31 mouse cellular contexts compared by ENCODE assay signal in genomic region chr10:24598693-24599092, GRCm38 (mm10). TPM values are rescaled to one million over a fixed set of nuclear protein-coding genes. Genes with fewer than 3 reads are reported as not detected.
A peak's percentile ranks its signal among the peaks of the same experiment; 100 is the strongest.
DNase-seq lines count a peak whose midpoint lies in the region; ATAC-seq and TF ChIP-seq lines count a peak whose summit lies in the region.
"Had no signal": no experiment of that assay in that cellular context is flagged by ENCODE, and none has a peak within 500 bp of the region (broad histone marks: within the 10 kb centered on the region; RNA-seq: fewer than 3 reads in every experiment).

No protein-coding gene starts in this region.

- no peaks in the 10 kb centered on the region for H3K9me3 ChIP-seq in heart, postnatal 0 days (replicated peaks; ENCODE audit: control insufficient read depth, low read length)
- no peaks in the 10 kb centered on the region for H3K9me3 ChIP-seq in stomach, embryonic 16.5 days (replicated peaks; ENCODE audit: control insufficient read depth, low read length)
- H3K9me3 ChIP-seq: heart, embryonic 12.5 days; limb, embryonic 13.5 days had no signal

- peaks cover 18% of the 10 kb centered on the region for H3K36me3 ChIP-seq in heart, postnatal 0 days (replicated peaks; ENCODE audit: control insufficient read depth, insufficient read depth, low read length)
- no peaks in the 10 kb centered on the region for H3K36me3 ChIP-seq in stomach, embryonic 16.5 days (ENCODE audit: control insufficient read depth, insufficient read depth, low read length)
- H3K36me3 ChIP-seq: limb, embryonic 13.5 days; liver, embryonic 12.5 days had no signal

- no peak for TF ChIP-seq EP300 in heart, postnatal 0 days (IDR thresholded peaks at IDR 0.05; ENCODE audit: low read depth)

- no peak for TF ChIP-seq CTCF in heart, postnatal 0 days (IDR thresholded peaks at IDR 0.05; ENCODE audit: low read depth)

- no peaks in the 10 kb centered on the region for H3K27me3 ChIP-seq in heart, postnatal 0 days (ENCODE audit: control insufficient read depth, insufficient read depth, low read length)
- no peaks in the 10 kb centered on the region for H3K27me3 ChIP-seq in stomach, embryonic 16.5 days (ENCODE audit: control insufficient read depth, insufficient read depth, low read length)
- H3K27me3 ChIP-seq: heart, embryonic 12.5 days; limb, embryonic 13.5 days had no signal

- ATAC-seq in heart, postnatal 0 days (ENCODE audit: insufficient read depth, low read depth): no peak
- no peak for ATAC-seq in stomach, embryonic 16.5 days (ENCODE audit: insufficient read depth, low FRiP score)
- ATAC-seq: forebrain, embryonic 14.5 days; liver, embryonic 12.5 days; liver, postnatal 0 days; midbrain, embryonic 16.5 days had no signal

- no peak overlapping the region; the same call in 1 of the 2 replicates for H3K27ac ChIP-seq in heart, postnatal 0 days (ENCODE audit: low read depth)
- no peak overlapping the region for H3K27ac ChIP-seq in stomach, embryonic 16.5 days (ENCODE audit: low read length)
- H3K27ac ChIP-seq: hindbrain, embryonic 14.5 days; left cerebral cortex, adult 2 months; limb, embryonic 13.5 days; liver, embryonic 12.5 days had no signal

- 83% methylated on average over 6 of the region's 6 CpGs for WGBS in heart, postnatal 0 days
- WGBS in stomach, embryonic 16.5 days: 81% methylated on average over 6 of the region's 6 CpGs

- H3K4me1 ChIP-seq in heart, postnatal 0 days (ENCODE audit: control insufficient read depth, insufficient read depth): peaks cover 18% of the 10 kb centered on the region
- peaks cover 11% of the 10 kb centered on the region for H3K4me1 ChIP-seq in stomach, embryonic 16.5 days (ENCODE audit: control insufficient read depth, insufficient read depth, low read length)

- H3K4me2 ChIP-seq in heart, postnatal 0 days (ENCODE audit: low read depth, low read length): peak overlapping the region; percentile 67
- peak overlapping the region; percentile 20; the same call in 1 of the 2 replicates for H3K4me2 ChIP-seq in stomach, embryonic 16.5 days (ENCODE audit: low read depth, low read length)
- H3K4me2 ChIP-seq: hindbrain, embryonic 14.5 days; liver, embryonic 12.5 days; midbrain, embryonic 11.5 days had no signal

- intact Hi-C loops in heart, postnatal 36 days (cut with DNase I): loop anchor here (10.0 kb wide), 1 partner anchor 264 kb away; no protein-coding TSS in a partner anchor

- no peak overlapping the region for H3K9ac ChIP-seq in heart, postnatal 0 days (replicated peaks; ENCODE audit: low read depth, low read length)
- no peak overlapping the region for H3K9ac ChIP-seq in stomach, embryonic 16.5 days (ENCODE audit: low read length)
- H3K9ac ChIP-seq: heart, embryonic 12.5 days; hindbrain, embryonic 14.5 days; limb, embryonic 13.5 days; liver, embryonic 12.5 days; liver, postnatal 0 days had no signal

- H3K4me3 ChIP-seq in heart, postnatal 0 days (ENCODE audit: low read depth, low read length): peak overlapping the region; percentile 79; the same call in 1 of the 2 replicates
- H3K4me3 ChIP-seq in stomach, embryonic 16.5 days (replicated peaks; ENCODE audit: low read length): no peak overlapping the region
- H3K4me3 ChIP-seq: left cerebral cortex, adult 2 months; limb, embryonic 13.5 days; liver, embryonic 12.5 days had no signal

- DNase-seq in heart, adult 11 months: peak; percentile 18
- no peak for DNase-seq in heart, postnatal 4 days
- DNase-seq in heart, postnatal 0 days (ENCODE audit: low spot score): no peak
- no peak for DNase-seq in heart, postnatal 36 days
- peak; percentile 34 for DNase-seq in Muller cell, postnatal 12 days (ENCODE audit: inconsistent ontology term)
- DNase-seq in right cerebral cortex, postnatal 4 days: no peak
- DNase-seq: adrenal gland, postnatal 14 days; cerebellum, adult 11 months; cerebellum, postnatal 10 days; gastrocnemius, postnatal 36 days; kidney, adult 9 months; kidney, postnatal 14 days; liver, postnatal 0 days; lung, postnatal 36 days; right cerebral cortex, postnatal 25 days; spleen, adult 18-20 months; thymus, adult 2 months; thymus, postnatal 36 days had no signal

RNA-seq across cellular contexts. Expression of gene Ccn2, which starts 3.5 kb away (rescaled TPM):
- 100 to 1,000 TPM; 160 to 233 TPM for total RNA-seq in heart, postnatal 4 days (2021)
- total RNA-seq in heart, postnatal 0 days (2014; rRNA removed; ENCODE audit: low replicate concordance): 265 and 376 TPM in 2 replicates
- polyA plus RNA-seq in heart, postnatal 0 days (2015; fragmentation: Nextera tagmentation; extraction: Ambion mirVana): 15.3 and 24.4 TPM in 2 replicates
- 100 to 1,000 TPM in 1 of 2 experiments, 10 to 100 TPM in 1; 82.5 to 111 TPM for total RNA-seq in heart, postnatal 36 days (2021)
- polyA plus RNA-seq in stomach, embryonic 16.5 days (2015; fragmentation: Nextera tagmentation; extraction: Ambion mirVana): 16.9 and 17.1 TPM in 2 replicates
- total RNA-seq: common myeloid progenitor, adult 5-6 weeks; hematopoietic stem cell, adult 5-6 weeks; MEL; neutrophil, adult 5-6 weeks had no signal

Comparison
In these comparisons a context has a peak if more than half of its experiments do, and no peak if none do; other contexts are left out.
1. DNase-seq: peak in heart, adult 11 months (single experiment) and Muller cell, postnatal 12 days (single experiment); none in heart, postnatal 4 days (single experiment), heart, postnatal 0 days (single experiment), heart, postnatal 36 days (0 of 2) and right cerebral cortex, postnatal 4 days (single experiment).